Mouse (Mus musculus): Measurements from ENCODE around the gene Gm17651. TPM values are rescaled to one million over a fixed set of nuclear protein-coding genes. Genes with fewer than 3 reads are reported as not detected.

The Gm17651 gene
- polyA plus RNA-seq (2014; fragmentation: Illumina TruSeq; extraction: RNeasy Lipid Tissue Mini Kit (QIAGEN cat#74804); ENCODE audit: low read depth, low replicate concordance) = not detected

GRCm38 (mm10) chr3:97674644-97675110 lies at the start of gene Gm17651:
Gm17651 (minus strand) TSS chr3:97674694.

DNA sequence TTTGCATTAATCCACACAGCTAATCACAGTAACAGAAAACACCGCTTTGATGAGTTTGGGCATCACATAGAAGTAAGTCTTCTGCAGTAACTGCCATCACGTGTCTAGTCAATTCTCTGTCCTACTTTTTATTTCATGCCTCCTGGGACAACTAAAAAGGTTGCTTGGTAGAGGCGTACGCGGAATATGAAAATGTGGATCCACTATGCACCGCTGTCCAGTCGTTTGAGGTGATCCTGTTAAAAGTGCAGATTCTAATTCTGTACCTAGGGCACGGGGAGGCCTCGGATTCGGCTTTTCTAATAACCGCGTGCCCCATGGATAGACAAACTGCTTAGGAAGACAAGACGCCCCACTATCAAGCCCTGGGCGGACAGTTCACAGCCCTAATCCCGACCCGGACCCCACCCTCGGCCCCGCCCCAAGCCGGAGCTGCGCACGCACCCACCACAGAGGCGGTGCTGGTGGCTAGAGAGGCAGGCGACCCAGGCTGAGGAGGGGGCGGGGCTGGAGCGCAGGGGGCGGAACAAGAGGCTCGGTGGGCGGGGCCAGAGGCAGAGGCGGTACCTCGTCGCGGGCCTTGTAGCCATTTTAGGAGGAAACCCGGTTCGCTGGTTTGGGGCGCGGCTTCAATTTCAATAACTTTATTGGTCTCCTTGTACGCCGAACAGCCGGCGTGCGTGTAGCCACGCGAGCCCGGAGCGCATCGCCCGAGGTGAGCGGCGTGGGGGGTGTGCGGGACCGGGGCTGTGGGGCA lies 16.7 kb downstream of the Gm17651 start, which contains the start of gene Prkab2:
Prkab2 (plus strand) TSS at position 539 of the 757 bp plus-strand sequence.

GRCm38 (mm10) chr3:97628391-97629001 lies 46.0 kb downstream of the Gm17651 start, which contains the start of gene Fmo5:
Fmo5 (plus strand) TSS chr3:97628804.

Other genes with a start within 250 kb of the Gm17651 start
- 2.5 TPM for gene Chd1l, start 64.5 kb downstream of the Gm17651 start, polyA plus RNA-seq (2014; fragmentation: Illumina TruSeq; extraction: RNeasy Lipid Tissue Mini Kit (QIAGEN cat#74804); ENCODE audit: low read depth, low replicate concordance)
- 13.7 TPM for gene Fmo5, start 45.9 kb downstream of the Gm17651 start, polyA plus RNA-seq (2014; fragmentation: Illumina TruSeq; extraction: RNeasy Lipid Tissue Mini Kit (QIAGEN cat#74804); ENCODE audit: low read depth, low replicate concordance)
- gene Prkab2, start 16.5 kb downstream of the Gm17651 start, polyA plus RNA-seq (2014; fragmentation: Illumina TruSeq; extraction: RNeasy Lipid Tissue Mini Kit (QIAGEN cat#74804); ENCODE audit: low read depth, low replicate concordance) = 7.6 TPM
- gene Pde4dip, start 214.0 kb upstream of the Gm17651 start, polyA plus RNA-seq (2014; fragmentation: Illumina TruSeq; extraction: RNeasy Lipid Tissue Mini Kit (QIAGEN cat#74804); ENCODE audit: low read depth, low replicate concordance) = 74.9 TPM
- 69.9 TPM for gene Sec22b, start 226.5 kb upstream of the Gm17651 start, polyA plus RNA-seq (2014; fragmentation: Illumina TruSeq; extraction: RNeasy Lipid Tissue Mini Kit (QIAGEN cat#74804); ENCODE audit: low read depth, low replicate concordance)

Measured in kidney, adult 10 weeks (tissue).